ENCODE assay signal across 13 mouse cellular contexts in genomic region chr13:36468963-36469362, GRCm38 (mm10).
"Had no signal": no experiment of that assay in that cellular context is flagged by ENCODE, and none has a peak within 500 bp of the region (broad histone marks: within the 10 kb centered on the region; RNA-seq: fewer than 3 reads in every experiment).

No protein-coding gene starts in this region.

- H3K9ac ChIP-seq: liver, embryonic 15.5 days; midbrain, embryonic 13.5 days had no signal

- H3K4me1 ChIP-seq: liver, embryonic 15.5 days had no signal

- ATAC-seq: lung, postnatal 0 days had no signal

- H3K4me2 ChIP-seq: liver, embryonic 11.5 days; liver, embryonic 15.5 days; midbrain, embryonic 13.5 days had no signal

- H3K4me3 ChIP-seq: layer of hippocampus, adult 2 months; limb, embryonic 10.5 days; liver, embryonic 15.5 days; midbrain, embryonic 13.5 days had no signal

- H3K9me3 ChIP-seq: limb, embryonic 10.5 days; liver, embryonic 15.5 days; midbrain, embryonic 13.5 days had no signal

- H3K36me3 ChIP-seq: limb, embryonic 10.5 days; liver, embryonic 15.5 days; midbrain, embryonic 13.5 days had no signal

- H3K27ac ChIP-seq: layer of hippocampus, adult 2 months; limb, embryonic 10.5 days; liver, embryonic 15.5 days; stomach, postnatal 0 days had no signal

- DNase-seq: kidney, postnatal 10 days; kidney, postnatal 4 days; lung, adult 2 months; lung, postnatal 36 days; thymus, adult 2 months; thymus, postnatal 25 days had no signal

- H3K27me3 ChIP-seq: liver, embryonic 15.5 days; midbrain, embryonic 13.5 days had no signal
